Mouse (Mus musculus) midbrain, embryonic 11.5 days (tissue): ENCODE measurements at regions not wholly inside any gene's neighbourhood (a gene's known extent, or its start where the extent isn't known, plus 50 kb on each side); places are given as distances from the start of the nearest gene placed in this dataset.

Experiments used
- ATAC-seq: fragments of 200-750 bp; cut with Nextera tagmentation; 2 replicates; pipeline ENCODE4 v1.8.0; 2017; ENCODE audit warnings: moderate TSS enrichment, moderate library complexity; ENCODE audit not compliant: low FRiP score
- DNase-seq: peaks from one replicate; pipeline ENCODE4 v3.0.0; 2015; ENCODE audit warnings: low spot score; ENCODE audit errors: missing footprints
- H3K27ac ChIP-seq: fragments of 300-500 bp; sonication (generic); 2 replicates; pipeline ENCODE4 v1.5.1; 2014; ENCODE audit warnings: low read depth, low read length
- H3K27me3 ChIP-seq: fragments of 300-500 bp; sonication (generic); 2 replicates; pipeline ENCODE4 v1.6.1; 2014; ENCODE audit warnings: mild to moderate bottlenecking, low read length, moderate library complexity, mixed read lengths; ENCODE audit not compliant: control insufficient read depth, insufficient read depth
- H3K36me3 ChIP-seq: fragments of 300-500 bp; sonication (generic); 2 replicates; pipeline ENCODE4 v1.6.1; 2014; ENCODE audit warnings: mild to moderate bottlenecking, low read length, moderate library complexity, mixed read lengths; ENCODE audit not compliant: control insufficient read depth, insufficient read depth
- H3K4me1 ChIP-seq: fragments of 300-500 bp; sonication (generic); 2 replicates; pipeline ENCODE4 v1.6.1; 2014; ENCODE audit warnings: low read length; ENCODE audit not compliant: control insufficient read depth, insufficient read depth
- H3K4me2 ChIP-seq: fragments of 300-500 bp; sonication (generic); 2 replicates; pipeline ENCODE4 v1.6.1; 2014; ENCODE audit warnings: mild to moderate bottlenecking, moderate library complexity
- H3K4me3 ChIP-seq: fragments of 300-500 bp; sonication (generic); 2 replicates; pipeline ENCODE4 v1.5.1; 2014; ENCODE audit warnings: low read depth, low read length
- H3K9ac ChIP-seq: fragments of 300-500 bp; sonication (generic); 2 replicates; pipeline ENCODE4 v1.6.1; 2014; ENCODE audit warnings: low read length
- H3K9me3 ChIP-seq: fragments of 300-500 bp; sonication (generic); 2 replicates; pipeline ENCODE4 v1.6.1; 2016; ENCODE audit warnings: low read length; ENCODE audit not compliant: control insufficient read depth
- WGBS: fragments of 180-500 bp; shearing (Covaris S2); extraction: QIAGEN DNeasy Blood & Tissue Kit; methylation state at CpG from one replicate; pipeline ENCODE4 v1.1.7; 2014; 5-methylcytosine and 5-hydroxymethylcytosine counted together

GRCm38 (mm10) chr9:113267696-113268095, 440.4 kb downstream of the Pdcd6ip start:
- DNase-seq, result no peak
- Histone ChIP-seq H3K27ac (no peak overlapping the region), H3K4me3 (no peak overlapping the region), H3K4me1 (no peaks in the 10 kb centered on the region), H3K9me3 (no peaks in the 10 kb centered on the region), H3K4me2 (no peak overlapping the region), H3K36me3 (no peaks in the 10 kb centered on the region), H3K9ac (no peak overlapping the region), H3K27me3 (no peaks in the 10 kb centered on the region)
- WGBS, result 84% methylated on average over 8 of the region's 8 CpGs
- no peak for ATAC-seq

GRCm38 (mm10) chr9:113263636-113264035, 444.4 kb downstream of the Pdcd6ip start:
- Histone ChIP-seq H3K27ac (no peak overlapping the region), H3K9ac (no peak overlapping the region), H3K4me1 (no peaks in the 10 kb centered on the region), H3K36me3 (no peaks in the 10 kb centered on the region), H3K27me3 (no peaks in the 10 kb centered on the region), H3K4me2 (no peak overlapping the region), H3K9me3 (no peaks in the 10 kb centered on the region), H3K4me3 (no peak overlapping the region)
- ATAC-seq (no peak), DNase-seq (no peak)
- WGBS, result 91% methylated on average over 6 of the region's 6 CpGs

GRCm38 (mm10) chr9:113260296-113260695, 447.8 kb downstream of the Pdcd6ip start:
- no peaks in the 10 kb centered on the region for H3K36me3 ChIP-seq
- no peaks in the 10 kb centered on the region for H3K9me3 ChIP-seq
- H3K4me1 ChIP-seq, result no peaks in the 10 kb centered on the region
- 92% methylated on average over 2 of the region's 2 CpGs for WGBS
- no peak overlapping the region for H3K9ac ChIP-seq
- H3K27me3 ChIP-seq, result no peaks in the 10 kb centered on the region
- no peak overlapping the region for H3K27ac ChIP-seq
- H3K4me3 ChIP-seq, result no peak overlapping the region
- H3K4me2 ChIP-seq, result no peak overlapping the region
- no peak for DNase-seq
- no peak for ATAC-seq

GRCm38 (mm10) chr9:113258556-113258955, 449.5 kb downstream of the Pdcd6ip start:
- no peak overlapping the region for H3K4me2 ChIP-seq
- H3K4me1 ChIP-seq, result no peaks in the 10 kb centered on the region
- WGBS, result 81% methylated on average over 2 of the region's 2 CpGs
- no peaks in the 10 kb centered on the region for H3K9me3 ChIP-seq
- no peak overlapping the region for H3K4me3 ChIP-seq
- no peak for DNase-seq
- H3K9ac ChIP-seq, result no peak overlapping the region
- H3K27me3 ChIP-seq, result no peaks in the 10 kb centered on the region
- no peak overlapping the region for H3K27ac ChIP-seq
- no peak for ATAC-seq
- H3K36me3 ChIP-seq, result no peaks in the 10 kb centered on the region

- Histone ChIP-seq H3K4me3 (no peak overlapping the region), H3K36me3 (no peaks in the 10 kb centered on the region), H3K27ac (no peak overlapping the region), H3K9ac (no peak overlapping the region), H3K27me3 (no peaks in the 10 kb centered on the region), H3K4me2 (no peak overlapping the region), H3K9me3 (no peaks in the 10 kb centered on the region), H3K4me1 (no peaks in the 10 kb centered on the region)
- 77% methylated on average over 12 of the region's 12 CpGs for WGBS
- ATAC-seq, result no peak
- peak; percentile 75 for DNase-seq
Observed at GRCm38 (mm10) chr9:113248703-113249274, 459.3 kb downstream of the Pdcd6ip start.

- Histone ChIP-seq H3K4me2 (no peak overlapping the region), H3K9ac (no peak overlapping the region), H3K36me3 (no peaks in the 10 kb centered on the region), H3K4me1 (no peaks in the 10 kb centered on the region), H3K27ac (no peak overlapping the region), H3K4me3 (no peak overlapping the region), H3K27me3 (no peaks in the 10 kb centered on the region), H3K9me3 (no peaks in the 10 kb centered on the region)
- ATAC-seq, result no peak
- peak; percentile 6 for DNase-seq
- WGBS, result 65% methylated on average over 5 of the region's 5 CpGs
Observed at GRCm38 (mm10) chr9:113247950-113248349, 460.1 kb downstream of the Pdcd6ip start.

GRCm38 (mm10) chr9:113243870-113244269, 464.2 kb downstream of the Pdcd6ip start:
- DNase-seq, result peak; percentile 70
- no peaks in the 10 kb centered on the region for H3K36me3 ChIP-seq
- no peak overlapping the region for H3K9ac ChIP-seq
- no peak overlapping the region for H3K4me2 ChIP-seq
- H3K27me3 ChIP-seq, result no peaks in the 10 kb centered on the region
- H3K4me3 ChIP-seq, result no peak overlapping the region
- H3K4me1 ChIP-seq, result no peaks in the 10 kb centered on the region
- 89% methylated on average over 2 of the region's 2 CpGs for WGBS
- no peak overlapping the region for H3K27ac ChIP-seq
- no peak for ATAC-seq
- H3K9me3 ChIP-seq, result no peaks in the 10 kb centered on the region

GRCm38 (mm10) chr9:113233370-113233769, 474.7 kb downstream of the Pdcd6ip start:
- Histone ChIP-seq H3K9ac (no peak overlapping the region), H3K4me1 (no peaks in the 10 kb centered on the region), H3K27me3 (no peaks in the 10 kb centered on the region), H3K36me3 (no peaks in the 10 kb centered on the region), H3K9me3 (no peaks in the 10 kb centered on the region), H3K4me3 (no peak overlapping the region), H3K4me2 (no peak overlapping the region), H3K27ac (no peak overlapping the region)
- 95% methylated on average over 1 of the region's 1 CpGs for WGBS
- DNase-seq, result no peak
- no peak for ATAC-seq

GRCm38 (mm10) chr9:113229391-113229790, 478.7 kb downstream of the Pdcd6ip start:
- no peak overlapping the region for H3K27ac ChIP-seq
- no peak overlapping the region for H3K4me2 ChIP-seq
- no peak overlapping the region for H3K4me3 ChIP-seq
- H3K9ac ChIP-seq, result no peak overlapping the region
- ATAC-seq (no peak), DNase-seq (no peak)
- H3K9me3 ChIP-seq, result no peaks in the 10 kb centered on the region
- WGBS, result 81% methylated on average over 1 of the region's 1 CpGs
- no peaks in the 10 kb centered on the region for H3K4me1 ChIP-seq
- no peaks in the 10 kb centered on the region for H3K27me3 ChIP-seq
- no peaks in the 10 kb centered on the region for H3K36me3 ChIP-seq
